ENCODE assay signal across 11 mouse cellular contexts in the genomic region with DNA sequence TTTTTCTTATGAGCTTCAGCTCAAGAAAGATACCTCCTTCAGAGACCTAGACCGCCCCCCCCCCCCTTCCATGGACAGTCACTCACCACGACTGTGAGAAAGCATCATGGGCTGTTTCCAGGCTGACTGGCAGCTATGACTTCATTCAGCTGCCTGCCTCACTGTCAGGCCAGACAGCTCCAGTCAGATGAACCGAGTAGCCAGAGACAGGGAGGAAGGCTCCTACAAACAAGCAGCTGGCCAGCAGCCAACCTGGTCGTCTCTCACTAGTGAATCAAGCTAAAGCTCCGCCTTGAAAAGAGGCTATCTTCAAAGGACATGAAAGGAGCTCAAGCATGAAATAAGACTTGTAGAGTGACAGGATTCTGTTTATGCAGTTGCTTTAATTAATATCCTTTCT.
DNase-seq lines count a peak whose midpoint lies in the region; ATAC-seq and TF ChIP-seq lines count a peak whose summit lies in the region.
"Had no signal": no experiment of that assay in that cellular context is flagged by ENCODE, and none has a peak within 500 bp of the region (broad histone marks: within the 10 kb centered on the region; RNA-seq: fewer than 3 reads in every experiment).

No protein-coding gene starts in this region.

- CTCF ChIA-PET in Patski (lab: Charles Lee) = interaction anchor here (1.4 kb wide), 1 partner anchor 12 kb away, joined by 5 read pairs; no protein-coding TSS in a partner anchor

- POLR2A ChIA-PET in Patski (lab: Charles Lee) = no interaction called here

- no peak for DNase-seq in heart, adult 8-10 months (ENCODE audit: low spot score)
- DNase-seq in Patski (ENCODE audit: low read depth, low spot score) = peak; percentile 49
- DNase-seq in embryonic facial prominence, embryonic 14.5 days (ENCODE audit: low spot score) = peak; percentile 75
- peak; percentile 75 for DNase-seq in midbrain, postnatal 0 days (ENCODE audit: low spot score)
- DNase-seq in thymus, postnatal 10 days (ENCODE audit: low spot score in 2 of 2) = no peak
- DNase-seq in frontal cortex, adult 2 months (ENCODE audit: extremely low spot score in 1 of 2, low spot score in 1 of 2) = no peak

- H3K9ac ChIP-seq in heart, embryonic 11.5 days (ENCODE audit: low read depth, low read length) = no peak overlapping the region
- no peak overlapping the region for H3K9ac ChIP-seq in embryonic facial prominence, embryonic 14.5 days (ENCODE audit: low read depth, low read length)
- H3K9ac ChIP-seq in kidney, embryonic 16.5 days (replicated peaks; ENCODE audit: low read length) = no peak overlapping the region
- H3K9ac ChIP-seq in midbrain, postnatal 0 days (replicated peaks; ENCODE audit: low read length, poor library complexity, severe bottlenecking) = no peak overlapping the region
- H3K9ac ChIP-seq: limb, embryonic 15.5 days had no signal

- in situ Hi-C loops in Patski (cut with MboI; ENCODE audit: low pct_unique_long_range_greater_than_20kb) = no loop called here

- TF ChIP-seq CTCF in Patski (IDR thresholded peaks at IDR 0.05) = no peak
- TF ChIP-seq CTCF in midbrain, postnatal 0 days (IDR thresholded peaks at IDR 0.05) = no peak

- no peaks in the 10 kb centered on the region for H3K36me3 ChIP-seq in heart, embryonic 11.5 days (ENCODE audit: control insufficient read depth, insufficient read depth, low read length)
- no peaks in the 10 kb centered on the region for H3K36me3 ChIP-seq in embryonic facial prominence, embryonic 14.5 days (ENCODE audit: control insufficient read depth, insufficient read depth, low read length)
- no peaks in the 10 kb centered on the region for H3K36me3 ChIP-seq in kidney, embryonic 16.5 days (ENCODE audit: insufficient read depth, low read length)
- no peaks in the 10 kb centered on the region for H3K36me3 ChIP-seq in midbrain, postnatal 0 days (ENCODE audit: insufficient read depth, low read length)
- H3K36me3 ChIP-seq: G1E; limb, embryonic 15.5 days had no signal

- no peak overlapping the region for H3K4me2 ChIP-seq in heart, embryonic 11.5 days
- H3K4me2 ChIP-seq in embryonic facial prominence, embryonic 14.5 days (ENCODE audit: low read depth, low read length) = no peak overlapping the region
- H3K4me2 ChIP-seq in kidney, embryonic 16.5 days (replicated peaks; ENCODE audit: low read depth, low read length) = no peak overlapping the region
- H3K4me2 ChIP-seq in midbrain, postnatal 0 days (ENCODE audit: low read depth, low read length, poor library complexity, severe bottlenecking) = no peak overlapping the region
- H3K4me2 ChIP-seq: limb, embryonic 15.5 days had no signal

- H3K27ac ChIP-seq in heart, embryonic 11.5 days (ENCODE audit: low read depth, low read length) = no peak overlapping the region
- no peak overlapping the region for H3K27ac ChIP-seq in embryonic facial prominence, embryonic 14.5 days (replicated peaks; ENCODE audit: low read depth, low read length)
- no peak overlapping the region for H3K27ac ChIP-seq in kidney, embryonic 16.5 days (ENCODE audit: low read length)
- no peak overlapping the region for H3K27ac ChIP-seq in midbrain, postnatal 0 days (ENCODE audit: low read depth, low read length)
- H3K27ac ChIP-seq: limb, embryonic 15.5 days had no signal

- H3K27me3 ChIP-seq in heart, embryonic 11.5 days (ENCODE audit: control insufficient read depth, insufficient read depth, low read length) = no peaks in the 10 kb centered on the region
- peaks cover 32% of the 10 kb centered on the region for H3K27me3 ChIP-seq in Patski
- no peaks in the 10 kb centered on the region; the same call in 1 of the 2 replicates for H3K27me3 ChIP-seq in embryonic facial prominence, embryonic 14.5 days (replicated peaks; ENCODE audit: control insufficient read depth, insufficient read depth, low read length)
- no peaks in the 10 kb centered on the region for H3K27me3 ChIP-seq in kidney, embryonic 16.5 days (ENCODE audit: insufficient read depth, low read length)
- no peaks in the 10 kb centered on the region for H3K27me3 ChIP-seq in midbrain, postnatal 0 days (ENCODE audit: insufficient read depth, low read length)
- H3K27me3 ChIP-seq: limb, embryonic 15.5 days had no signal

- H3K4me1 ChIP-seq in heart, embryonic 11.5 days (ENCODE audit: control insufficient read depth, insufficient read depth, low read length) = no peaks in the 10 kb centered on the region
- H3K4me1 ChIP-seq in embryonic facial prominence, embryonic 14.5 days (ENCODE audit: control insufficient read depth, insufficient read depth, low read length) = no peaks in the 10 kb centered on the region
- H3K4me1 ChIP-seq in kidney, embryonic 16.5 days (ENCODE audit: insufficient read depth, low read length) = no peaks in the 10 kb centered on the region
- H3K4me1 ChIP-seq in midbrain, postnatal 0 days (ENCODE audit: insufficient read depth, low read length) = no peaks in the 10 kb centered on the region
- H3K4me1 ChIP-seq: limb, embryonic 15.5 days had no signal

- 35% methylated on average over 5 of the region's 5 CpGs for WGBS in heart, embryonic 11.5 days (ENCODE audit: insufficient replicate concordance)
- 33% methylated on average over 5 of the region's 5 CpGs for WGBS in embryonic facial prominence, embryonic 14.5 days
- WGBS in kidney, embryonic 16.5 days = 24% methylated on average over 5 of the region's 5 CpGs
- 35% methylated on average over 5 of the region's 5 CpGs for WGBS in midbrain, postnatal 0 days

- H3K9me3 ChIP-seq in heart, embryonic 11.5 days (replicated peaks; ENCODE audit: control insufficient read depth, low read length) = no peaks in the 10 kb centered on the region
- H3K9me3 ChIP-seq in embryonic facial prominence, embryonic 14.5 days (ENCODE audit: control insufficient read depth, low read length) = no peaks in the 10 kb centered on the region
- no peaks in the 10 kb centered on the region for H3K9me3 ChIP-seq in kidney, embryonic 16.5 days (ENCODE audit: low read length)
- no peaks in the 10 kb centered on the region for H3K9me3 ChIP-seq in midbrain, postnatal 0 days (ENCODE audit: low read length)
- H3K9me3 ChIP-seq: G1E; limb, embryonic 15.5 days had no signal

- peak; percentile 65; the same call in 1 of the 2 replicates for ATAC-seq in heart, embryonic 11.5 days (replicated peaks; ENCODE audit: insufficient number of reproducible peaks, low FRiP score, low TSS enrichment)
- no peak for ATAC-seq in Patski
- no peak; the same call in 1 of the 2 replicates for ATAC-seq in embryonic facial prominence, embryonic 14.5 days (ENCODE audit: low read depth)
- peak; percentile 94 for ATAC-seq in kidney, embryonic 16.5 days (ENCODE audit: low FRiP score, low TSS enrichment)
- ATAC-seq in midbrain, postnatal 0 days (ENCODE audit: low FRiP score) = peak; percentile 44; the same call in 1 of the 2 replicates

- H3K4me3 ChIP-seq in heart, embryonic 11.5 days (ENCODE audit: low read depth, low read length) = no peak overlapping the region
- H3K4me3 ChIP-seq in embryonic facial prominence, embryonic 14.5 days (ENCODE audit: low read depth, low read length) = no peak overlapping the region
- H3K4me3 ChIP-seq in kidney, embryonic 16.5 days (ENCODE audit: low read length) = no peak overlapping the region
- no peak overlapping the region for H3K4me3 ChIP-seq in midbrain, postnatal 0 days (ENCODE audit: low read depth, low read length)
- H3K4me3 ChIP-seq: erythroblast, embryonic 14.5 days; limb, embryonic 15.5 days had no signal

Comparison
In these comparisons a context has a peak if more than half of its experiments do, and no peak if none do; other contexts are left out.
1. ATAC-seq: peak in heart, embryonic 11.5 days (single experiment), kidney, embryonic 16.5 days (single experiment) and midbrain, postnatal 0 days (single experiment); none in Patski (single experiment) and embryonic facial prominence, embryonic 14.5 days (single experiment).
2. DNase-seq: peak in Patski (single experiment), embryonic facial prominence, embryonic 14.5 days (single experiment) and midbrain, postnatal 0 days (single experiment); none in heart, adult 8-10 months (single experiment), thymus, postnatal 10 days (0 of 2) and frontal cortex, adult 2 months (0 of 2).